Comparison of ENCODE assay signal across 11 mouse cellular contexts in the genomic region with DNA sequence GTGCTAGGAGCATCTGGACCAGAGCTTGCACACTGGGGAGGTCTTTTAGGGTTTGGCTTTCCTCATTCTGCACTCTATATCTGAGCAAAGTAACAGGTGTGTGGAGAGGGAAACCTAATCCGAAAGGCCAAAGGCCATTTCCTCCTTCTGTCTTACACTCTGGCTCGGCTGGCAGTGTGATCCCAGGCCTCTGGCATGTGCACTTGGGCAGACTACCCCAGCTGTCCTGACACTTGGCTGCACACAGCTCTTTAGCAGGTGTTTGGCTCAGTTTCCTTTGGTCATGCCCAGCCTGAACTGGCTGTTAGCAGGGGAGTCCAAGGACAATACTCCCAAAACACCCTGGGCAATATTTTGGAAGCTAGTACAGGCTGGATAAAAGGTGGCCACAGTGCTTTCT. TPM values are rescaled to one million over a fixed set of nuclear protein-coding genes. Genes with fewer than 3 reads are reported as not detected.
DNase-seq lines count a peak whose midpoint lies in the region; ATAC-seq lines count a peak whose summit lies in the region.
"Had no signal": no experiment of that assay in that cellular context is flagged by ENCODE, and none has a peak within 500 bp of the region (broad histone marks: within the 10 kb centered on the region; RNA-seq: fewer than 3 reads in every experiment).

No protein-coding gene starts in this region.

- no peaks in the 10 kb centered on the region for H3K36me3 ChIP-seq in hindbrain, embryonic 14.5 days (replicated peaks; ENCODE audit: control insufficient read depth, insufficient read depth)
- peaks cover 5% of the 10 kb centered on the region; the same call in 1 of the 2 replicates for H3K36me3 ChIP-seq in hindbrain, embryonic 13.5 days

- ATAC-seq in hindbrain, embryonic 14.5 days (ENCODE audit: low FRiP score) = peak; percentile 72; the same call in 1 of the 2 replicates
- no peak for ATAC-seq in hindbrain, embryonic 13.5 days (ENCODE audit: low FRiP score)
- ATAC-seq in inflammation-experienced regulatory T-cells, adult 6 months = no peak

- no peak overlapping the region for H3K9ac ChIP-seq in hindbrain, embryonic 14.5 days
- H3K9ac ChIP-seq in hindbrain, embryonic 13.5 days = no peak overlapping the region
- H3K9ac ChIP-seq: neural tube, embryonic 13.5 days had no signal

- H3K27me3 ChIP-seq in hindbrain, embryonic 14.5 days (ENCODE audit: control insufficient read depth, insufficient read depth, low read length) = no peaks in the 10 kb centered on the region
- H3K27me3 ChIP-seq in hindbrain, embryonic 13.5 days = no peaks in the 10 kb centered on the region
- H3K27me3 ChIP-seq: CH12.LX; neural tube, embryonic 13.5 days had no signal

- 77% methylated on average over 2 of the region's 2 CpGs for WGBS in hindbrain, embryonic 14.5 days
- WGBS in hindbrain, embryonic 13.5 days = 65% methylated on average over 2 of the region's 2 CpGs

- H3K4me1 ChIP-seq in hindbrain, embryonic 14.5 days (replicated peaks; ENCODE audit: control insufficient read depth, insufficient read depth, low read length) = no peaks in the 10 kb centered on the region
- H3K4me1 ChIP-seq in hindbrain, embryonic 13.5 days (replicated peaks) = no peaks in the 10 kb centered on the region; the same call in 1 of the 2 replicates
- H3K4me1 ChIP-seq: neural tube, embryonic 13.5 days had no signal

- H3K4me3 ChIP-seq in hindbrain, embryonic 14.5 days (replicated peaks; ENCODE audit: low read length) = no peak overlapping the region
- no peak overlapping the region for H3K4me3 ChIP-seq in hindbrain, embryonic 13.5 days
- H3K4me3 ChIP-seq: neural tube, embryonic 13.5 days had no signal

- H3K9me3 ChIP-seq in hindbrain, embryonic 14.5 days (ENCODE audit: control insufficient read depth, low read length) = no peaks in the 10 kb centered on the region
- H3K9me3 ChIP-seq in hindbrain, embryonic 13.5 days = no peaks in the 10 kb centered on the region
- H3K9me3 ChIP-seq: neural tube, embryonic 13.5 days had no signal

- DNase-seq in hindbrain, embryonic 14.5 days (ENCODE audit: low spot score) = no peak
- DNase-seq in adipocyte (ENCODE audit: low spot score) = peak; percentile 25
- DNase-seq in forelimb bud, embryonic 11.5 days (ENCODE audit: low read depth, low spot score) = peak; percentile 28
- DNase-seq in kidney, adult 8-10 months = peak; percentile 27 to 43
- DNase-seq in urinary bladder, adult 18-20 months (ENCODE audit: low spot score in 2 of 2) = no peak
- DNase-seq in T-cell, adult 2 months (ENCODE audit: low spot score) = no peak
- DNase-seq: lung, postnatal 14 days had no signal

- no peak overlapping the region for H3K27ac ChIP-seq in hindbrain, embryonic 14.5 days
- H3K27ac ChIP-seq in hindbrain, embryonic 13.5 days = no peak overlapping the region
- H3K27ac ChIP-seq: neural tube, embryonic 13.5 days had no signal

- no peak overlapping the region for H3K4me2 ChIP-seq in hindbrain, embryonic 14.5 days (replicated peaks)
- H3K4me2 ChIP-seq in hindbrain, embryonic 13.5 days = no peak overlapping the region
- H3K4me2 ChIP-seq: neural tube, embryonic 13.5 days had no signal

RNA-seq across cellular contexts. Expression of a gene that starts 54.1 kb away (rescaled TPM):
- polyA plus RNA-seq in hindbrain, embryonic 14.5 days (2014; fragmentation: Nextera tagmentation; extraction: Ambion mirVana) = 34.5 and 34.7 TPM in 2 replicates
- 41.2 and 46.0 TPM in 2 replicates for polyA plus RNA-seq in hindbrain, embryonic 13.5 days (2015; fragmentation: Nextera tagmentation; extraction: Ambion mirVana)
- polyA plus RNA-seq in inflammation-experienced regulatory T-cells, adult 6 months (2017; shearing (Covaris generic)) = 10 to 100 TPM; 22.7 to 25.9 (median 24.1) TPM

Comparison
In these comparisons a context has a peak if more than half of its experiments do, and no peak if none do; other contexts are left out.
1. DNase-seq: peak in adipocyte (single experiment), forelimb bud, embryonic 11.5 days (single experiment) and kidney, adult 8-10 months (2 of 2); none in hindbrain, embryonic 14.5 days (single experiment), urinary bladder, adult 18-20 months (0 of 2) and T-cell, adult 2 months (single experiment).